Mouse (Mus musculus): ENCODE data around the gene Schip1. TPM values are rescaled to one million over a fixed set of nuclear protein-coding genes. Genes with fewer than 3 reads are reported as not detected.

The Schip1 gene
- polyA plus RNA-seq, 1 experiment from 2014 or later = 108 TPM

- H3K27me3 ChIP-seq = no peaks in the 10 kb centered on the region
- no peaks in the 10 kb centered on the region for H3K36me3 ChIP-seq
- H3K4me1 ChIP-seq = peaks cover 14% of the 10 kb centered on the region
- ATAC-seq (ENCODE audit: low FRiP score, low read depth) = no peak
- no peak overlapping the region for H3K27ac ChIP-seq (replicated peaks)
- 76% methylated on average over 2 of the region's 2 CpGs for WGBS
- H3K4me3 ChIP-seq = no peak overlapping the region
- H3K9me3 ChIP-seq = no peaks in the 10 kb centered on the region
- no peak overlapping the region for H3K4me2 ChIP-seq (replicated peaks)
- no peak overlapping the region for H3K9ac ChIP-seq (replicated peaks)
Observed at GRCm38 (mm10) chr3:68403783-68404217, 339.2 kb downstream of the Schip1 start.

GRCm38 (mm10) chr3:68405724-68406123, 341.1 kb downstream of the Schip1 start:
- Histone ChIP-seq H3K4me3 (no peak overlapping the region), H3K36me3 (no peaks in the 10 kb centered on the region), H3K27me3 (no peaks in the 10 kb centered on the region), H3K4me2 (replicated peaks) (no peak overlapping the region), H3K4me1 (peaks cover 14% of the 10 kb centered on the region), H3K9me3 (no peaks in the 10 kb centered on the region), H3K27ac (replicated peaks) (peak overlapping the region; percentile 20; the same call in 1 of the 2 replicates), H3K9ac (replicated peaks) (no peak overlapping the region)
- ATAC-seq (ENCODE audit: low FRiP score, low read depth) = no peak
- WGBS = 55% methylated on average over 5 of the region's 5 CpGs

- Histone ChIP-seq H3K27me3 (no peaks in the 10 kb centered on the region), H3K9ac (replicated peaks) (no peak overlapping the region), H3K4me2 (replicated peaks) (no peak overlapping the region), H3K9me3 (no peaks in the 10 kb centered on the region), H3K36me3 (no peaks in the 10 kb centered on the region), H3K4me3 (no peak overlapping the region), H3K27ac (replicated peaks) (no peak overlapping the region), H3K4me1 (no peaks in the 10 kb centered on the region; the same call in none of the 2 replicates)
- WGBS = 79% methylated on average over 3 of the region's 3 CpGs
- no peak for ATAC-seq (ENCODE audit: low FRiP score, low read depth)
Observed at GRCm38 (mm10) chr3:68412262-68412661, 347.7 kb downstream of the Schip1 start.

- Histone ChIP-seq H3K4me2 (replicated peaks) (no peak overlapping the region), H3K9me3 (no peaks in the 10 kb centered on the region), H3K36me3 (no peaks in the 10 kb centered on the region), H3K9ac (replicated peaks) (no peak overlapping the region), H3K27ac (replicated peaks) (no peak overlapping the region), H3K4me3 (no peak overlapping the region), H3K27me3 (0 out of 2 replicates have a peak, but pooled peaks cover under 1% of the 10 kb centered on the region), H3K4me1 (no peaks in the 10 kb centered on the region)
- no peak for ATAC-seq (ENCODE audit: low FRiP score, low read depth)
- 86% methylated on average over 4 of the region's 4 CpGs for WGBS
Observed at GRCm38 (mm10) chr3:68419792-68420191, 355.2 kb downstream of the Schip1 start.

GRCm38 (mm10) chr3:68420927-68421326, 356.3 kb downstream of the Schip1 start:
- Histone ChIP-seq H3K27ac (replicated peaks) (no peak overlapping the region), H3K4me2 (replicated peaks) (no peak overlapping the region), H3K9me3 (no peaks in the 10 kb centered on the region), H3K4me1 (no peaks in the 10 kb centered on the region), H3K36me3 (no peaks in the 10 kb centered on the region), H3K4me3 (no peak overlapping the region), H3K9ac (replicated peaks) (no peak overlapping the region), H3K27me3 (0 out of 2 replicates have a peak, but pooled peaks cover 3% of the 10 kb centered on the region)
- 87% methylated on average over 2 of the region's 2 CpGs for WGBS
- no peak for ATAC-seq (ENCODE audit: low FRiP score, low read depth)

GRCm38 (mm10) chr3:68421849-68422248, 357.2 kb downstream of the Schip1 start:
- H3K27ac ChIP-seq (replicated peaks) = no peak overlapping the region
- ATAC-seq (ENCODE audit: low FRiP score, low read depth) = no peak
- no peaks in the 10 kb centered on the region for H3K36me3 ChIP-seq
- H3K4me1 ChIP-seq = no peaks in the 10 kb centered on the region
- H3K4me3 ChIP-seq = no peak overlapping the region
- no peak overlapping the region for H3K9ac ChIP-seq (replicated peaks)
- H3K4me2 ChIP-seq (replicated peaks) = no peak overlapping the region
- 90% methylated on average over 2 of the region's 2 CpGs for WGBS
- 0 out of 2 replicates have a peak, but pooled peaks cover 3% of the 10 kb centered on the region for H3K27me3 ChIP-seq
- H3K9me3 ChIP-seq = no peaks in the 10 kb centered on the region

GRCm38 (mm10) chr3:68428081-68428480, 363.5 kb downstream of the Schip1 start:
- Histone ChIP-seq H3K36me3 (no peaks in the 10 kb centered on the region), H3K4me2 (replicated peaks) (no peak overlapping the region), H3K9ac (replicated peaks) (no peak overlapping the region), H3K4me3 (no peak overlapping the region), H3K4me1 (no peaks in the 10 kb centered on the region), H3K27ac (replicated peaks) (no peak overlapping the region), H3K27me3 (0 out of 2 replicates have a peak, but pooled peaks cover 3% of the 10 kb centered on the region), H3K9me3 (no peaks in the 10 kb centered on the region)
- ATAC-seq (ENCODE audit: low FRiP score, low read depth) = no peak
- WGBS = 89% methylated on average over 5 of the region's 5 CpGs

GRCm38 (mm10) chr3:68434435-68434834, 369.8 kb downstream of the Schip1 start:
- no peak overlapping the region for H3K27ac ChIP-seq (replicated peaks)
- 39% methylated on average over 7 of the region's 7 CpGs for WGBS
- H3K27me3 ChIP-seq = no peaks in the 10 kb centered on the region
- H3K4me1 ChIP-seq = peaks cover 3% of the 10 kb centered on the region; the same call in 1 of the 2 replicates
- H3K4me3 ChIP-seq = no peak overlapping the region
- ATAC-seq (ENCODE audit: low FRiP score, low read depth) = no peak
- no peaks in the 10 kb centered on the region for H3K9me3 ChIP-seq
- H3K4me2 ChIP-seq (replicated peaks) = no peak overlapping the region
- no peak overlapping the region for H3K9ac ChIP-seq (replicated peaks)
- H3K36me3 ChIP-seq = no peaks in the 10 kb centered on the region

GRCm38 (mm10) chr3:68434897-68435296, 370.3 kb downstream of the Schip1 start:
- Histone ChIP-seq H3K27me3 (no peaks in the 10 kb centered on the region), H3K4me2 (replicated peaks) (no peak overlapping the region), H3K36me3 (no peaks in the 10 kb centered on the region), H3K4me1 (peaks cover 3% of the 10 kb centered on the region; the same call in 1 of the 2 replicates), H3K4me3 (no peak overlapping the region), H3K9me3 (no peaks in the 10 kb centered on the region), H3K9ac (replicated peaks) (no peak overlapping the region), H3K27ac (replicated peaks) (no peak overlapping the region)
- ATAC-seq (ENCODE audit: low FRiP score, low read depth) = no peak
- WGBS = 73% methylated on average over 2 of the region's 2 CpGs

- H3K9ac ChIP-seq (replicated peaks) = no peak overlapping the region
- H3K9me3 ChIP-seq = no peaks in the 10 kb centered on the region
- H3K27me3 ChIP-seq = no peaks in the 10 kb centered on the region
- no peak overlapping the region for H3K27ac ChIP-seq (replicated peaks)
- H3K4me2 ChIP-seq (replicated peaks) = no peak overlapping the region
- WGBS = 72% methylated on average over 2 of the region's 2 CpGs
- ATAC-seq (ENCODE audit: low FRiP score, low read depth) = no peak
- no peaks in the 10 kb centered on the region for H3K36me3 ChIP-seq
- H3K4me1 ChIP-seq = no peaks in the 10 kb centered on the region
- H3K4me3 ChIP-seq = no peak overlapping the region
Observed at GRCm38 (mm10) chr3:68448480-68448879, 383.9 kb downstream of the Schip1 start.

- Histone ChIP-seq H3K27ac (replicated peaks) (no peak overlapping the region), H3K36me3 (no peaks in the 10 kb centered on the region), H3K4me2 (replicated peaks) (no peak overlapping the region), H3K9ac (replicated peaks) (no peak overlapping the region), H3K27me3 (no peaks in the 10 kb centered on the region), H3K9me3 (no peaks in the 10 kb centered on the region), H3K4me1 (no peaks in the 10 kb centered on the region), H3K4me3 (no peak overlapping the region)
- WGBS = 96% methylated on average over 1 of the region's 1 CpGs
- no peak for ATAC-seq (ENCODE audit: low FRiP score, low read depth)
Observed at GRCm38 (mm10) chr3:68451634-68452033, 387.0 kb downstream of the Schip1 start.

- no peak overlapping the region for H3K4me2 ChIP-seq (replicated peaks)
Observed at GRCm38 (mm10) chr3:68453266-68453665, 388.7 kb downstream of the Schip1 start.

More at GRCm38 (mm10) chr3:68453266-68453665, 388.7 kb downstream of the Schip1 start:
- ATAC-seq (ENCODE audit: low FRiP score, low read depth) = no peak
- 38% methylated on average over 5 of the region's 5 CpGs for WGBS
- Histone ChIP-seq H3K36me3 (no peaks in the 10 kb centered on the region), H3K27me3 (no peaks in the 10 kb centered on the region), H3K4me1 (no peaks in the 10 kb centered on the region), H3K9me3 (no peaks in the 10 kb centered on the region), H3K9ac (replicated peaks) (no peak overlapping the region), H3K27ac (replicated peaks) (no peak overlapping the region), H3K4me3 (no peak overlapping the region)
